Mouse (Mus musculus): ENCODE results near the gene Jmjd8. TPM values are rescaled to one million over a fixed set of nuclear protein-coding genes. Genes with fewer than 3 reads are reported as not detected.
"Not testable (repeated sequence)": the region's sequence is repeated elsewhere in the genome, so short reads cannot be mapped to it uniquely, and the experiment has no call there.

Gene Jmjd8
- total RNA-seq, 2 experiments from 2014 or later, result 31.6 to 32.4 TPM

DNA sequence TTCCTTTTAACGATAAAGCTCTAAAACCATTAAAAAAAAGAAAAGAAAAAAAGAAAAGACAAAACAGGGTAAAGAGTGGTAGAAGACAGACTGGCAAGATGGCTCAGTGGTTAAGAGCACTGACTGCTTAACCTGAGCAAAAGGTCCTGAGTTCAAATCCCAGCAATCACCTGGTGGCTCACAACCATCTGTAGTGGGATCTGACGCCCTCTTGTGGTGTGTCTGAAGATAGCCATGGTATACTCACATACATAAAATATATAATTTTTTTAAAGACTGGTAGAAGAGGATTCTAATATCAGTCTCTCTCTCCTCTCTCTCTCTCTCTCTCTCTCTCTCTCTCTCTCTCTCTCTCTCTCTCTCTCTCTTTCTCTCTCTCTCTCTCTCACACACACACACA lies 21.2 kb upstream of the Jmjd8 start:
- DNase-seq (ENCODE audit: low spot score in 2 of 2), result not testable (repeated sequence)

GRCm38 (mm10) chr17:25808028-25808427 lies 20.6 kb upstream of the Jmjd8 start:
- no peak for DNase-seq (ENCODE audit: low spot score in 2 of 2)

- peak in 1 of 2 experiments; percentile 58 for DNase-seq (ENCODE audit: low spot score in 2 of 2)
These were observed 19.7 kb upstream of the Jmjd8 start, which contains the start of gene Fbxl16 for GRCm38 (mm10) chr17:25808789-25809605. Gene Fbxl16 (plus strand): TSS chr17:25809085.

DNA sequence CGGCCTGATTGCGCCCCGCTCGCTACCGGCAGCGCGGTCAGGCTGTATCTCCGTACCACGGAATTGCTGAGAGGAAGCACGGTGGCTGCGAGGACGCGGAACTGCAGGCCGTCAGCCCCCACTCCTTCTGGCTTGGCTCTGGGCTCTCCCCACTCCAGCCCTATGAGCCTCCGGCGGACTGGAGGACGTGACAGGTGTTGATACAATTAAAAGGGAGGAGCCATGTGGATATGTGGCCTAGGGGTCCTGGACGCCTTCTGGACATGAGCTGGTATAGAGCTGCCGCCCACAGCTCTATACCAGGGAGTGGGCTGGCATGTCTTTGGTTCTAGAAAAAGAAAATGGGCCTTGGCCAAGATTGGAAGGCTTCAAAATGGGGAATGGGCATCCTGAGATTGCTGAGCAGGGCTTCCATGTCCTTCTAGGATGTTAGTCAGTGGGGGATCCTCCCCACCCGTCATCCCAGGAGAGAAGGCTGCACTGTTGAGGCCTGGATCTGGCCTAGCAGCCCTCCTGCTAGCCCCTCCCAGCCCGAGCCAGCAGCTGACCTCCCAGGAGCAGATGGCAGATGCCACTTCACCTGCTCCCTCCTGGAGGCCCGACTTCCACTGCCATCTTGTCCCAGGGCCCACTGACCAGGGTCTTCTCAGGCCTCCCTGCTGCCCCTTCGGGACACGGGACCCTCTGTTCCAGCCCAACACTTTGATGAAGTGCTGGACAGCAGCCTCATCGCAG lies 18.9 kb upstream of the Jmjd8 start:
- no peak for DNase-seq (ENCODE audit: low spot score in 2 of 2)

- DNase-seq (ENCODE audit: low spot score in 2 of 2), result no peak
These were observed 17.8 kb upstream of the Jmjd8 start for GRCm38 (mm10) chr17:25810890-25811289.

GRCm38 (mm10) chr17:25813471-25813870 lies 15.2 kb upstream of the Jmjd8 start:
- peak; percentile 81 to 90 for DNase-seq (ENCODE audit: low spot score in 2 of 2)

GRCm38 (mm10) chr17:25817662-25818061 lies 11.0 kb upstream of the Jmjd8 start:
- no peak for DNase-seq (ENCODE audit: low spot score in 2 of 2)

DNA sequence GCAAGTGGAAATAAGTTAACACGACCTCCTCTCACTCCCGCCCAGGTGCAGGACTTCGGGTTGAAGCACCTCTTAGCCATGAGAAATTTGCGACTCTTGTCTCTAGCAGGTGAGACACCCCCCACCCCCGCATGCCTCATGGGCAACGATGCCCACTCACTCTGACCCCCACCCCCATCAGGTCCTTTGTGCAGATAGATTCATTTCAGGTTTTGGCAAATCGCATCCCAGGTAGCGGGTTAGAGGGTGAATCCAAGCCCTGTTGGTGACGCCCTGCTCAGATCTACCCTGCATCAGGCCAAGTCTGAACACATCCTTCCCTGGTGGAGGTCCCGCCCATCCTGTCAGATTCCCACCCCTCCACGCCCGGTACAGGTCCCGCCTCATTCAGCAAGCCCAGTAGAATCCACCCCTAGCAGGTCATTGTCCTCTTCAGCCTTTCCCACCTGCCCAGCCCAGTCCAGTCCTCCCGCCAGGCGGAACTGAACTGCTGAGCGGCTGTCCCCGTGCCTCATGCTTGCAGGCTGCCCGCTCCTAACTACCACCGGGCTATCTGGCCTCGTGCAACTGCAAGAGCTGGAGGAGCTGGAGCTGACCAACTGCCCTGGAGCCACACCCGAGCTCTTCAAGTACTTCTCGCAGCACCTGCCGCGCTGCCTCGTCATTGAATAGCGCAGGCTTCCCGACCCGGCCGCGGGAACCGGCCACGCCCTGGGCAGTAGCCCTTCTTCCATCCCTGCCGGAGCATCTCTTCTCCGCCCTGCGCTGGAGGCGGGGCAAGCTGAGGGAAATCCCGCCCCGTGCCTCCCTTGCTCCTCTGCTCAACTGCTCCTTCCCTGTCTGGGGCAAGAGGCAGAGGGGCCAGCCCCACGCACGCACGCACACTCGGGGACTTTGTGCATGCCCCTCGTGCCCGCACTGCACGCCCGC lies 9.6 kb upstream of the Jmjd8 start:
- no peak for DNase-seq (ENCODE audit: low spot score in 2 of 2)

DNA sequence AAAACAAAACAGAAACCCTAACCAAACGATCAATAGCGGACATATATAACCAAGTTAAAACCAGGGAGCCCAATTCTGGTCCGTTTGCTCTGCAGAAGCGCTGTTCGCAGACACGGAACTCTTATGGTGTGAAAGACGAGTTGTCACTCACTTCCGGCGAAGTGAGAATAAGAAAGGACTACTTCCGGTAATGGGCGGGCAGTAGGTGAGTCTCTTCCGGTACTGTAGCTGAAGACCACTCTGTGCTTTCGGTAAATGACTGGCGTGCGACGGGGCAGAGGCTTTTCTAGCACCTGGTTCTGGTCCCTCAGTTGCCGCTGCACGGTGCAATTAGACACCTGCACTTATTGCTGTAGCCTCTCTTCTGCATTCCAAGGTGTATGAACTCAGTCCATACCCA lies 5.2 kb upstream of the Jmjd8 start, which contains the start of gene Wdr24:
Gene Wdr24 (plus strand): TSS at position 176 of the 400 bp plus-strand sequence.
- DNase-seq (ENCODE audit: low spot score in 2 of 2), result peak in 1 of 2 experiments; percentile 65

- no peak for DNase-seq (ENCODE audit: low spot score in 2 of 2)
These were observed 4.1 kb upstream of the Jmjd8 start for GRCm38 (mm10) chr17:25824362-25825142.

- DNase-seq (ENCODE audit: low spot score in 2 of 2), result no peak
These were observed 3.4 kb upstream of the Jmjd8 start for GRCm38 (mm10) chr17:25825311-25825710.

- no peak for DNase-seq (ENCODE audit: low spot score in 2 of 2)
These were observed 2.6 kb upstream of the Jmjd8 start for GRCm38 (mm10) chr17:25825984-25826570.

GRCm38 (mm10) chr17:25827011-25827410 lies 1.7 kb upstream of the Jmjd8 start:
- no peak for DNase-seq (ENCODE audit: low spot score in 2 of 2)

DNA sequence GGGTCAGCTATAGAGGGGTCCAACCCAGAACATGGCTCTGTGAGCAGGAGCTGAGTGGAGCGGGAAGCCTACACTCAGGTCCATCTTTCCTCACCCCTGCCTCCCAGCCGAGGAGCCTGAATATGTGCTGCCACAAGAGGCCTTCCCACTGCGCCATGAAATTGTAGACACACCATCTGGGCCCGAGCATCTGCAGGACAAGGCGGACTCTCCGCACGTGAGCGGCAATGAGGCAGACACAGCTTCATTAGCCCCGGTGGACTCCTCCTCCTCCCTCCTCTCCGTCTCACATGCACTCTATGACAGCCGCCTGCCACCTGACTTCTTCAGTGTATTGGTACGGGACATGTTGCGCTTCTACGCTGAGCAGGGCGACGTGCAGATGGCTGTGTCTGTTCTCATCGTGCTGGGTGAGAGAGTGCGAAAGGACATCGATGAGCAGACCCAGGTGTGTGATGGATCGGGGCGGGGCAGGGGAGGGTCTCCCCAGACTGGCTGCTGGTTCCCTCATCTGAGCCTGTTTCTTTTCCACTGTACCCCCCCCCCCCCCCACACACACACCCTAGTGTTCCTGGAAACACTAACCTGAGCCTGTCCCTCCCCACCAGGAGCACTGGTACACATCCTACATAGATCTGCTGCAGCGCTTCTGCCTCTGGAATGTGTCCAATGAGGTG lies 983 bp upstream of the Jmjd8 start:
- no peak for DNase-seq (ENCODE audit: low spot score in 2 of 2)

DNA sequence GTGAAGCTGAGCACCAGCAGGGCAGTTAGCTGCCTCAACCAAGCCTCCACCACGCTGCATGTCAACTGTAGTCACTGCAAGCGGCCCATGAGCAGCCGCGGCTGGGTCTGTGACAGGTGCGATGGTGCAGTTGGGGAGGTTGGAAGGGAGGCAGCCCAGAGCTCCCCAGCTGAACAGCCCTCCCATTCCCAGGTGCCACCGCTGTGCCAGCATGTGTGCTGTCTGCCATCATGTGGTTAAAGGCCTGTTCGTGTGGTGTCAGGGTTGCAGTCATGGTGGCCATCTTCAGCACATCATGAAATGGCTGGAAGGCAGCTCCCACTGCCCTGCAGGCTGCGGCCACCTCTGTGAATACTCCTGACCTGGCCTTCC lies 458 bp upstream of the Jmjd8 start:
- no peak for DNase-seq (ENCODE audit: low spot score in 2 of 2)

DNA sequence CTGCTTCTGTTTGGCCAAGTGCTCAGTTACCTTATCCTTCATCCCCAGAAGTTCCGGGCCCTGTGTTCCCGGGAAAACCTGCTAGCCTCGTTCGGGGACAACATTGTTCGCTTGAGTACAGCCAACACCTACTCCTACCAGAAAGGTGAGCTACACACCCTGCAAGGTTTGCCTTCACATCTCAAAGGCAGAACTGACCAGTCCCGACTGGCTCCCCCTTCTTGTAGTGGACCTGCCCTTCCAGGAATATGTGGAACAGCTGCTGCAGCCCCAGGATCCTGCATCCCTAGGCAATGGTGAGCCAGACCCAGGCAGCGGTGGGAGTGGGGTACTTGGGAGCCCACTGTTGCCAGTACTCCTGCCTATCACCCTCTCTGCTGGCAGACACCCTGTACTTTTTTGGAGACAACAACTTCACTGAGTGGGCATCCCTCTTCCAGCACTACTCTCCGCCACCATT lies 921 bp downstream of the Jmjd8 start:
- no peak for DNase-seq (ENCODE audit: low spot score in 2 of 2)

- DNase-seq (ENCODE audit: low spot score in 2 of 2), result no peak
These were observed 1.6 kb downstream of the Jmjd8 start for GRCm38 (mm10) chr17:25830200-25830753.

DNA sequence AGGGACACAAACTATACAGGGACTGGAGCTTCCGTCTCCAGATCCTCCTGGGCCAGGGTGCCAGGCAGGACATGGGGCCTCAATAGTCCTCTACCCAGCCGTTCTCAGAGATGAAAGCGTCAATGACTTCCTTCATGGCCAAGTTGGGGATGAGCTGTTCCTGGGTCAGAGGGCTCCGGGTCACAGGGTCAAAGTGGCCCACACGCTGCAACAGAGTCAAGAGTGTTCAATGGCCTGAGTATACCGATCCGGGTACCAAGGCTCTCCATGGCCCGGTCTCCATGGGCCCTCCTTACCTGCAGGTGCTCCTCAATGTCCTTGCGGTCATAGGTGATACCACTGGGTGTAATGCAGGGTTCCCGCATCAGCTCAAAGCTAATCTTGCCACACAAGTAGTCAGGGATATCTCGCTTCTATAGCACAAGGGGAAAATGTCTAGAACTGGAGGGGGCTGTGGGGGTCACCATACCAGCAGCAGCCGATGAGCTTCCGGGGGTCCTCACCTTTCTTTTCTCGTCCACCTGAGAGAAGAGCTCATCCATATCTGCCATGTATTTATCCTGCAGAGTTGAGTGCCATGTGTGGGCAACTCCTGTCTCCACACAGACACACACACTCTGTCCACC lies 2.3 kb downstream of the Jmjd8 start:
- DNase-seq (ENCODE audit: low spot score in 2 of 2), result no peak
